Comparison of ENCODE assay signal across 18 mouse cellular contexts in genomic region chr4:134120916-134121315, GRCm38 (mm10). TPM values are rescaled to one million over a fixed set of nuclear protein-coding genes. Genes with fewer than 3 reads are reported as not detected.
DNase-seq lines count a peak whose midpoint lies in the region; ATAC-seq and TF ChIP-seq lines count a peak whose summit lies in the region.
"Had no signal": no experiment of that assay in that cellular context is flagged by ENCODE, and none has a peak within 500 bp of the region (broad histone marks: within the 10 kb centered on the region; RNA-seq: fewer than 3 reads in every experiment).

No protein-coding gene starts in this region.

- no peak for TF ChIP-seq EP300 in stomach, postnatal 0 days (optimal IDR thresholded peaks at IDR 0.05)

- no peaks in the 10 kb centered on the region for H3K36me3 ChIP-seq in heart, embryonic 16.5 days (ENCODE audit: control insufficient read depth, insufficient read depth)
- no peaks in the 10 kb centered on the region for H3K36me3 ChIP-seq in stomach, embryonic 16.5 days (ENCODE audit: control insufficient read depth, insufficient read depth, low read length)
- H3K36me3 ChIP-seq in stomach, postnatal 0 days (ENCODE audit: control insufficient read depth, insufficient read depth, low read length), result no peaks in the 10 kb centered on the region
- no peaks in the 10 kb centered on the region for H3K36me3 ChIP-seq in intestine, embryonic 15.5 days
- H3K36me3 ChIP-seq: heart, embryonic 12.5 days; neural tube, embryonic 13.5 days had no signal

- TF ChIP-seq CTCF in stomach, postnatal 0 days (IDR thresholded peaks at IDR 0.05; ENCODE audit: low read depth), result no peak

- H3K9ac ChIP-seq in heart, embryonic 16.5 days (ENCODE audit: low read length), result no peak overlapping the region
- peak overlapping the region; percentile 28; the same call in 1 of the 2 replicates for H3K9ac ChIP-seq in stomach, embryonic 16.5 days (ENCODE audit: low read length)
- no peak overlapping the region for H3K9ac ChIP-seq in stomach, postnatal 0 days (ENCODE audit: low read length)
- H3K9ac ChIP-seq in intestine, embryonic 15.5 days, result no peak overlapping the region
- H3K9ac ChIP-seq: heart, embryonic 12.5 days; liver, embryonic 14.5 days; neural tube, embryonic 13.5 days had no signal

- no peaks in the 10 kb centered on the region for H3K27me3 ChIP-seq in heart, embryonic 16.5 days (ENCODE audit: control insufficient read depth, insufficient read depth, low read length)
- no peaks in the 10 kb centered on the region for H3K27me3 ChIP-seq in stomach, embryonic 16.5 days (ENCODE audit: control insufficient read depth, insufficient read depth, low read length)
- no peaks in the 10 kb centered on the region for H3K27me3 ChIP-seq in stomach, postnatal 0 days (ENCODE audit: control insufficient read depth, insufficient read depth, low read length)
- no peaks in the 10 kb centered on the region for H3K27me3 ChIP-seq in intestine, embryonic 15.5 days (replicated peaks)
- H3K27me3 ChIP-seq: heart, embryonic 12.5 days; neural tube, embryonic 13.5 days had no signal

- H3K4me2 ChIP-seq in heart, embryonic 16.5 days (ENCODE audit: low read depth, low read length), result no peak overlapping the region
- no peak overlapping the region for H3K4me2 ChIP-seq in stomach, embryonic 16.5 days (ENCODE audit: low read depth, low read length)
- H3K4me2 ChIP-seq in stomach, postnatal 0 days (replicated peaks; ENCODE audit: low read depth), result no peak overlapping the region
- H3K4me2 ChIP-seq in intestine, embryonic 15.5 days (replicated peaks), result no peak overlapping the region
- H3K4me2 ChIP-seq: heart, embryonic 12.5 days; neural tube, embryonic 13.5 days had no signal

- H3K27ac ChIP-seq in heart, embryonic 16.5 days (ENCODE audit: low read length), result peak overlapping the region; percentile 49; the same call in 1 of the 2 replicates
- H3K27ac ChIP-seq in stomach, embryonic 16.5 days (ENCODE audit: low read length), result 0 out of 2 replicates have a peak overlapping the region, but pooled peaks have one; percentile 10
- no peak overlapping the region for H3K27ac ChIP-seq in stomach, postnatal 0 days (replicated peaks)
- peak overlapping the region; percentile 42; the same call in 1 of the 2 replicates for H3K27ac ChIP-seq in intestine, embryonic 15.5 days
- H3K27ac ChIP-seq: embryonic facial prominence, embryonic 10.5 days; hindbrain, postnatal 0 days; liver, embryonic 14.5 days; neural tube, embryonic 13.5 days had no signal

- intact Hi-C loops in heart, postnatal 36 days (cut with DNase I), result no loop called here

- H3K4me1 ChIP-seq in heart, embryonic 16.5 days (ENCODE audit: control insufficient read depth, insufficient read depth, low read length), result peaks cover 2% of the 10 kb centered on the region; the same call in 1 of the 2 replicates
- H3K4me1 ChIP-seq in stomach, embryonic 16.5 days (ENCODE audit: control insufficient read depth, insufficient read depth, low read length), result peaks cover 14% of the 10 kb centered on the region; the same call in 1 of the 2 replicates
- H3K4me1 ChIP-seq in stomach, postnatal 0 days (replicated peaks; ENCODE audit: control insufficient read depth, insufficient read depth), result no peaks in the 10 kb centered on the region
- H3K4me1 ChIP-seq in intestine, embryonic 15.5 days (replicated peaks), result peaks cover 41% of the 10 kb centered on the region

- DNase-seq in heart, postnatal 36 days, result no peak
- no peak for DNase-seq in stomach, postnatal 0 days (ENCODE audit: low spot score)
- peak; percentile 34 to 49 for DNase-seq in thymus, postnatal 36 days
- no peak for DNase-seq in cerebellum, postnatal 14 days
- DNase-seq in urinary bladder, postnatal 14 days (ENCODE audit: low spot score), result no peak
- DNase-seq: cerebellum, postnatal 25 days; layer of hippocampus, postnatal 36 days; lung, postnatal 14 days; right cerebral cortex, postnatal 25 days had no signal

- H3K4me3 ChIP-seq in heart, embryonic 16.5 days (ENCODE audit: low read length), result no peak overlapping the region
- no peak overlapping the region for H3K4me3 ChIP-seq in stomach, embryonic 16.5 days (replicated peaks; ENCODE audit: low read length)
- no peak overlapping the region for H3K4me3 ChIP-seq in stomach, postnatal 0 days (ENCODE audit: low read depth, low read length)
- no peak overlapping the region for H3K4me3 ChIP-seq in intestine, embryonic 15.5 days (replicated peaks)
- H3K4me3 ChIP-seq: embryonic facial prominence, embryonic 10.5 days; heart, embryonic 12.5 days; neural tube, embryonic 13.5 days had no signal

- H3K9me3 ChIP-seq in heart, embryonic 16.5 days (replicated peaks; ENCODE audit: control insufficient read depth, low read length), result no peaks in the 10 kb centered on the region
- H3K9me3 ChIP-seq in stomach, embryonic 16.5 days (replicated peaks; ENCODE audit: control insufficient read depth, low read length), result no peaks in the 10 kb centered on the region
- no peaks in the 10 kb centered on the region for H3K9me3 ChIP-seq in stomach, postnatal 0 days (ENCODE audit: control insufficient read depth, low read length)
- H3K9me3 ChIP-seq in intestine, embryonic 15.5 days, result no peaks in the 10 kb centered on the region
- H3K9me3 ChIP-seq: embryonic facial prominence, embryonic 10.5 days; heart, embryonic 12.5 days; neural tube, embryonic 13.5 days had no signal

- WGBS in heart, embryonic 16.5 days, result 64% methylated on average over 4 of the region's 4 CpGs
- 65% methylated on average over 4 of the region's 4 CpGs for WGBS in stomach, embryonic 16.5 days
- 69% methylated on average over 4 of the region's 4 CpGs for WGBS in stomach, postnatal 0 days
- WGBS in intestine, embryonic 15.5 days, result 80% methylated on average over 4 of the region's 4 CpGs

- ATAC-seq in heart, embryonic 16.5 days (replicated peaks; ENCODE audit: extremely low read depth, insufficient read depth, low FRiP score), result no peak
- ATAC-seq in stomach, embryonic 16.5 days (ENCODE audit: insufficient read depth, low FRiP score), result no peak
- ATAC-seq in stomach, postnatal 0 days (ENCODE audit: low FRiP score, low TSS enrichment), result no peak
- ATAC-seq in intestine, embryonic 15.5 days, result no peak
- ATAC-seq: forebrain, embryonic 14.5 days; hindbrain, postnatal 0 days had no signal

RNA-seq across cellular contexts. Expression of gene Sh3bgrl3, which starts 7.7 kb away (rescaled TPM):
- polyA plus RNA-seq in heart, embryonic 16.5 days (2015; fragmentation: Nextera tagmentation; extraction: Ambion mirVana), result 213 and 218 TPM in 2 replicates
- 10 to 100 TPM; 36.4 to 39.9 TPM for total RNA-seq in heart, postnatal 36 days (2021)
- polyA plus RNA-seq in stomach, embryonic 16.5 days (2015; fragmentation: Nextera tagmentation; extraction: Ambion mirVana), result 397 and 438 TPM in 2 replicates
- polyA plus RNA-seq in stomach, postnatal 0 days (2015; fragmentation: Nextera tagmentation; extraction: Ambion mirVana), result 522 and 533 TPM in 2 replicates
- polyA plus RNA-seq in intestine, embryonic 15.5 days (2015; fragmentation: Nextera tagmentation; extraction: Ambion mirVana), result 362 and 375 TPM in 2 replicates

RNA-seq across cellular contexts. Expression of gene Ubxn11, which starts 18.5 kb away (rescaled TPM):
- 3.5 and 3.9 TPM in 2 replicates for polyA plus RNA-seq in heart, embryonic 16.5 days (2015; fragmentation: Nextera tagmentation; extraction: Ambion mirVana)
- total RNA-seq in heart, postnatal 36 days (2021), result 1 to 10 TPM; 1.6 to 1.9 TPM
- 6.4 and 7.0 TPM in 2 replicates for polyA plus RNA-seq in stomach, embryonic 16.5 days (2015; fragmentation: Nextera tagmentation; extraction: Ambion mirVana)
- 1.3 TPM in 2 replicates for polyA plus RNA-seq in stomach, postnatal 0 days (2015; fragmentation: Nextera tagmentation; extraction: Ambion mirVana)
- 4.4 and 6.0 TPM in 2 replicates for polyA plus RNA-seq in intestine, embryonic 15.5 days (2015; fragmentation: Nextera tagmentation; extraction: Ambion mirVana)

RNA-seq across cellular contexts. Expression of gene Cd52, which starts 26.0 kb away (rescaled TPM):
- 16.6 and 28.6 TPM in 2 replicates for polyA plus RNA-seq in heart, embryonic 16.5 days (2015; fragmentation: Nextera tagmentation; extraction: Ambion mirVana)
- total RNA-seq in heart, postnatal 36 days (2021), result 1 to 10 TPM; 3.1 to 4.6 TPM
- polyA plus RNA-seq in stomach, embryonic 16.5 days (2015; fragmentation: Nextera tagmentation; extraction: Ambion mirVana), result 25.8 and 44.2 TPM in 2 replicates
- 18.0 and 20.3 TPM in 2 replicates for polyA plus RNA-seq in stomach, postnatal 0 days (2015; fragmentation: Nextera tagmentation; extraction: Ambion mirVana)
- polyA plus RNA-seq in intestine, embryonic 15.5 days (2015; fragmentation: Nextera tagmentation; extraction: Ambion mirVana), result 27.0 and 29.7 TPM in 2 replicates
- total RNA-seq: hindbrain, postnatal 0 days had no signal

Comparison
In these comparisons a context has a peak if more than half of its experiments do, and no peak if none do; other contexts are left out.
1. DNase-seq: peak in thymus, postnatal 36 days (2 of 2); none in heart, postnatal 36 days (0 of 2), stomach, postnatal 0 days (single experiment), cerebellum, postnatal 14 days (0 of 2) and urinary bladder, postnatal 14 days (single experiment).